Mouse (Mus musculus) cerebellum, adult 2 months (tissue): ENCODE measurements around the gene Tomm20l.

Experiments
- CTCF ChIP-seq: fragments of 200-500 bp; IDR thresholded peaks from 2 replicates; pipeline ENCODE4 v1.5.1; 2011; ENCODE audit warnings: low read depth, mild to moderate bottlenecking, control low read depth, low read length, moderate library complexity, borderline replicate concordance; ENCODE audit not compliant: insufficient read depth
- POLR2A ChIP-seq: fragments of 200-500 bp; IDR thresholded peaks from 2 replicates; pipeline ENCODE4 v1.6.1; 2011; ENCODE audit warnings: low read length, control low read depth, borderline replicate concordance; ENCODE audit not compliant: insufficient read depth

DNA sequence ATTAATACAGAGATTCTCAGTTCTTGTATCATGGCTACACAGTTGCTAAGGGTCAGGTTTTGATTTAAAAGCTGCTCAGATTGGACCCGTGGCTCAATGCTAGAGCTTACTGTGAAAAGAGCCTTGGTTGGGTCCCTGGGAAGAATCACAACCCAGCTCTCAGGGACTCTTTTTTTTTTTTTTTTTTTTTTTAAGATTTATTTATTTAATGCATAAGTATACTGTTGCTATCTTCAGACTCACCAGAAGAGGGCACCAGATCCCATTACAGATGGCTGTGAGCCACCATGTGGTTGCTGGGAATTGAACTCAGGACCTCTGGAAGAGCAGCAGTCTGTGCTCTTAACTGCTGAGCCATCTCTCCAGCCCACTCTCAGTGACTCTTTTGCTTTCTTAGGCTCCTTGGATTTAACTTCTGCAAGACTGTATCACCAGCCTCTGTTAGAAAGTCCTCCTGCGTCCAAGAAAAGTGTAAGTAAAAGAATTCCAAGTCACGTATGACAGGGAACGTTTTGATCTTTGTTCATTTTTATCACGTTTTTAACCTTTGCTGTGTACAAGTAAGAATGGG, 28.1 kb downstream of the Tomm20l start:
- TF ChIP-seq CTCF (no peak), POLR2A (no peak)
